Mouse (Mus musculus) liver (tissue): ENCODE data around the gene Slc38a2.

ENCODE experiments used
- DNase-seq: peaks from one replicate; pipeline ENCODE4 v3.0.0-alpha.2; 2020; ENCODE audit warnings: mixed read lengths

Gene Slc38a2

GRCm38 (mm10) chr15:96694988-96695387 is 4.5 kb downstream of the Slc38a2 start:
- DNase-seq: no peak

GRCm38 (mm10) chr15:96693688-96694087 is 5.8 kb downstream of the Slc38a2 start:
- DNase-seq: no peak

GRCm38 (mm10) chr15:96692401-96692800 is 7.1 kb downstream of the Slc38a2 start:
- DNase-seq: no peak

GRCm38 (mm10) chr15:96691381-96691780 is 8.1 kb downstream of the Slc38a2 start:
- DNase-seq: no peak

- DNase-seq: no peak
Observed at GRCm38 (mm10) chr15:96690829-96691228, 8.7 kb downstream of the Slc38a2 start.

- no peak for DNase-seq
Observed at GRCm38 (mm10) chr15:96689919-96690318, 9.6 kb downstream of the Slc38a2 start.

GRCm38 (mm10) chr15:96688784-96689318 is 10.7 kb downstream of the Slc38a2 start:
- no peak for DNase-seq

GRCm38 (mm10) chr15:96688036-96688435 is 11.5 kb downstream of the Slc38a2 start:
- DNase-seq: no peak

GRCm38 (mm10) chr15:96687366-96687765 is 12.2 kb downstream of the Slc38a2 start:
- no peak for DNase-seq

- no peak for DNase-seq
Observed at GRCm38 (mm10) chr15:96686201-96687159, 13.1 kb downstream of the Slc38a2 start.

- no peak for DNase-seq
Observed at GRCm38 (mm10) chr15:96685273-96685672, 14.3 kb downstream of the Slc38a2 start.

- peak; percentile 44 for DNase-seq
Observed at GRCm38 (mm10) chr15:96684132-96684830, 15.2 kb downstream of the Slc38a2 start.

GRCm38 (mm10) chr15:96678871-96679773 is 20.4 kb downstream of the Slc38a2 start:
- DNase-seq: no peak

GRCm38 (mm10) chr15:96676518-96676917 is 23.0 kb downstream of the Slc38a2 start:
- no peak for DNase-seq

GRCm38 (mm10) chr15:96675744-96676143 is 23.8 kb downstream of the Slc38a2 start:
- no peak for DNase-seq

- no peak for DNase-seq
Observed at GRCm38 (mm10) chr15:96675055-96675454, 24.5 kb downstream of the Slc38a2 start.

- DNase-seq: no peak
Observed at GRCm38 (mm10) chr15:96674089-96674488, 25.4 kb downstream of the Slc38a2 start.

GRCm38 (mm10) chr15:96669721-96670120 is 29.8 kb downstream of the Slc38a2 start:
- no peak for DNase-seq

- DNase-seq: peak; percentile 74
Observed at GRCm38 (mm10) chr15:96666663-96667062, 32.9 kb downstream of the Slc38a2 start.

GRCm38 (mm10) chr15:96665889-96666288 is 33.6 kb downstream of the Slc38a2 start:
- peak; percentile 72 for DNase-seq

GRCm38 (mm10) chr15:96660590-96661141 is 38.9 kb downstream of the Slc38a2 start:
- DNase-seq: no peak

GRCm38 (mm10) chr15:96658275-96658602 is 41.3 kb downstream of the Slc38a2 start:
- no peak for DNase-seq
